Mouse (Mus musculus): ENCODE data around the gene Dapk3. TPM values are rescaled to one million over a fixed set of nuclear protein-coding genes. Genes with fewer than 3 reads are reported as not detected.
"Not testable (repeated sequence)": the region's sequence is repeated elsewhere in the genome, so short reads cannot be mapped to it uniquely, and the experiment has no call there.

Gene Dapk3
- polyA plus RNA-seq, 1 experiment from 2014 or later, result 40.5 TPM

- 58% methylated on average over 2 of the region's 2 CpGs for WGBS
- not testable (repeated sequence) for H3K27me3 ChIP-seq (ENCODE audit: control insufficient read depth, insufficient read depth, low read depth, low read length); H3K4me2 ChIP-seq (ENCODE audit: low read depth, low read length); H3K36me3 ChIP-seq (ENCODE audit: control insufficient read depth, insufficient read depth, low read length); H3K4me1 ChIP-seq (replicated peaks; ENCODE audit: control insufficient read depth, insufficient read depth, low read length); H3K9ac ChIP-seq (ENCODE audit: low read length); ATAC-seq (ENCODE audit: low read depth); H3K27ac ChIP-seq (ENCODE audit: low read length); H3K9me3 ChIP-seq (ENCODE audit: control insufficient read depth, low read length); H3K4me3 ChIP-seq (ENCODE audit: low read length)
Observed at GRCm38 (mm10) chr10:81223731-81224130, 40.9 kb downstream of the Dapk3 start.

- Histone ChIP-seq H3K4me2 (ENCODE audit: low read depth, low read length) (no peak overlapping the region), H3K27ac (ENCODE audit: low read length) (no peak overlapping the region), H3K27me3 (ENCODE audit: control insufficient read depth, insufficient read depth, low read depth, low read length) (peaks cover 28% of the 10 kb centered on the region), H3K36me3 (ENCODE audit: control insufficient read depth, insufficient read depth, low read length) (no peaks in the 10 kb centered on the region), H3K9ac (ENCODE audit: low read length) (no peak overlapping the region), H3K4me1 (replicated peaks; ENCODE audit: control insufficient read depth, insufficient read depth, low read length) (peaks cover 6% of the 10 kb centered on the region), H3K9me3 (ENCODE audit: control insufficient read depth, low read length) (no peaks in the 10 kb centered on the region), H3K4me3 (ENCODE audit: low read length) (no peak overlapping the region)
- no peak for ATAC-seq (ENCODE audit: low read depth)
- 15% methylated on average over 20 of the region's 20 CpGs for WGBS
Observed at GRCm38 (mm10) chr10:81229735-81230437, 47.1 kb downstream of the Dapk3 start.

GRCm38 (mm10) chr10:81230438-81231332 lies 47.9 kb downstream of the Dapk3 start, which contains the start of gene Atcay:
Gene Atcay, minus strand, starts transcription at chr10:81230833.
- Histone ChIP-seq H3K27ac (ENCODE audit: low read length) (no peak within 1 kb of the TSS), H3K9me3 (ENCODE audit: control insufficient read depth, low read length) (no peaks in the 10 kb centered on the region), H3K4me3 (ENCODE audit: low read length) (no peak within 1 kb of the TSS), H3K4me1 (replicated peaks; ENCODE audit: control insufficient read depth, insufficient read depth, low read length) (peaks cover 6% of the 10 kb centered on the region), H3K36me3 (ENCODE audit: control insufficient read depth, insufficient read depth, low read length) (no peaks in the 10 kb centered on the region), H3K9ac (ENCODE audit: low read length) (no peak within 1 kb of the TSS), H3K4me2 (ENCODE audit: low read depth, low read length) (no peak within 1 kb of the TSS), H3K27me3 (ENCODE audit: control insufficient read depth, insufficient read depth, low read depth, low read length) (peaks cover 28% of the 10 kb centered on the region)
- WGBS, result 11% methylated on average over 27 of the region's 27 CpGs
- ATAC-seq (ENCODE audit: low read depth), result no peak

GRCm38 (mm10) chr10:81231436-81231835 lies 48.6 kb downstream of the Dapk3 start:
- Histone ChIP-seq H3K4me2 (ENCODE audit: low read depth, low read length) (no peak overlapping the region), H3K27ac (ENCODE audit: low read length) (no peak overlapping the region), H3K4me3 (ENCODE audit: low read length) (no peak overlapping the region), H3K4me1 (replicated peaks; ENCODE audit: control insufficient read depth, insufficient read depth, low read length) (peaks cover 6% of the 10 kb centered on the region), H3K36me3 (ENCODE audit: control insufficient read depth, insufficient read depth, low read length) (no peaks in the 10 kb centered on the region), H3K9ac (ENCODE audit: low read length) (no peak overlapping the region), H3K27me3 (ENCODE audit: control insufficient read depth, insufficient read depth, low read depth, low read length) (peaks cover 28% of the 10 kb centered on the region), H3K9me3 (ENCODE audit: control insufficient read depth, low read length) (no peaks in the 10 kb centered on the region)
- ATAC-seq (ENCODE audit: low read depth), result no peak
- 46% methylated on average over 7 of the region's 7 CpGs for WGBS

- Histone ChIP-seq H3K4me1 (replicated peaks; ENCODE audit: control insufficient read depth, insufficient read depth, low read length) (peaks cover 6% of the 10 kb centered on the region), H3K36me3 (ENCODE audit: control insufficient read depth, insufficient read depth, low read length) (no peaks in the 10 kb centered on the region), H3K9me3 (ENCODE audit: control insufficient read depth, low read length) (no peaks in the 10 kb centered on the region), H3K27ac (ENCODE audit: low read length) (no peak within 1 kb of the TSS), H3K4me2 (ENCODE audit: low read depth, low read length) (peak within 1 kb of the TSS; percentile 76), H3K9ac (ENCODE audit: low read length) (peak within 1 kb of the TSS; percentile 82), H3K27me3 (ENCODE audit: control insufficient read depth, insufficient read depth, low read depth, low read length) (peaks cover 28% of the 10 kb centered on the region), H3K4me3 (ENCODE audit: low read length) (peak within 1 kb of the TSS; percentile 75)
- 5% methylated on average over 28 of the region's 29 CpGs for WGBS
- ATAC-seq (ENCODE audit: low read depth), result peak; percentile 93
Observed at GRCm38 (mm10) chr10:81232580-81233225, 49.9 kb downstream of the Dapk3 start, which contains the start of gene Zfr2. Gene Zfr2, plus strand, starts transcription at chr10:81233155.

GRCm38 (mm10) chr10:81233226-81233585 lies 50.4 kb downstream of the Dapk3 start:
- peak overlapping the region; percentile 82 for H3K9ac ChIP-seq (ENCODE audit: low read length)
- peak overlapping the region; percentile 76 for H3K4me2 ChIP-seq (ENCODE audit: low read depth, low read length)
- H3K27ac ChIP-seq (ENCODE audit: low read length), result no peak overlapping the region
- peak; percentile 75 for ATAC-seq (ENCODE audit: low read depth)
- H3K9me3 ChIP-seq (ENCODE audit: control insufficient read depth, low read length), result no peaks in the 10 kb centered on the region
- 2% methylated on average over 25 of the region's 28 CpGs for WGBS
- peak overlapping the region; percentile 75 for H3K4me3 ChIP-seq (ENCODE audit: low read length)
- H3K27me3 ChIP-seq (ENCODE audit: control insufficient read depth, insufficient read depth, low read depth, low read length), result peaks cover 28% of the 10 kb centered on the region
- peaks cover 6% of the 10 kb centered on the region for H3K4me1 ChIP-seq (replicated peaks; ENCODE audit: control insufficient read depth, insufficient read depth, low read length)
- no peaks in the 10 kb centered on the region for H3K36me3 ChIP-seq (ENCODE audit: control insufficient read depth, insufficient read depth, low read length)

- Histone ChIP-seq H3K4me3 (ENCODE audit: low read length) (no peak overlapping the region), H3K4me2 (ENCODE audit: low read depth, low read length) (no peak overlapping the region), H3K4me1 (replicated peaks; ENCODE audit: control insufficient read depth, insufficient read depth, low read length) (peaks cover 6% of the 10 kb centered on the region), H3K27me3 (ENCODE audit: control insufficient read depth, insufficient read depth, low read depth, low read length) (peaks cover 25% of the 10 kb centered on the region), H3K27ac (ENCODE audit: low read length) (no peak overlapping the region), H3K9ac (ENCODE audit: low read length) (no peak overlapping the region), H3K36me3 (ENCODE audit: control insufficient read depth, insufficient read depth, low read length) (no peaks in the 10 kb centered on the region), H3K9me3 (ENCODE audit: control insufficient read depth, low read length) (no peaks in the 10 kb centered on the region)
- ATAC-seq (ENCODE audit: low read depth), result no peak
- 63% methylated on average over 6 of the region's 6 CpGs for WGBS
Observed at GRCm38 (mm10) chr10:81234206-81234605, 51.4 kb downstream of the Dapk3 start.

GRCm38 (mm10) chr10:81236471-81237268 lies 53.9 kb downstream of the Dapk3 start:
- no peak overlapping the region for H3K9ac ChIP-seq (ENCODE audit: low read length)
- H3K27me3 ChIP-seq (ENCODE audit: control insufficient read depth, insufficient read depth, low read depth, low read length), result peaks cover 20% of the 10 kb centered on the region
- WGBS, result 80% methylated on average over 12 of the region's 12 CpGs
- no peaks in the 10 kb centered on the region for H3K9me3 ChIP-seq (ENCODE audit: control insufficient read depth, low read length)
- H3K4me2 ChIP-seq (ENCODE audit: low read depth, low read length), result no peak overlapping the region
- no peaks in the 10 kb centered on the region for H3K36me3 ChIP-seq (ENCODE audit: control insufficient read depth, insufficient read depth, low read length)
- no peak overlapping the region for H3K4me3 ChIP-seq (ENCODE audit: low read length)
- no peak overlapping the region for H3K27ac ChIP-seq (ENCODE audit: low read length)
- ATAC-seq (ENCODE audit: low read depth), result no peak
- H3K4me1 ChIP-seq (replicated peaks; ENCODE audit: control insufficient read depth, insufficient read depth, low read length), result peaks cover 6% of the 10 kb centered on the region

Data from lung, embryonic 16.5 days (tissue).